Mouse (Mus musculus) lung, adult 2 months (tissue): Measurements from ENCODE around the gene Zmynd19.

Source experiments
- CTCF ChIP-seq: fragments of 200-500 bp; IDR thresholded peaks from 2 replicates; pipeline ENCODE4 v1.5.1; 2011; ENCODE audit warnings: mild to moderate bottlenecking, low read length, control low read depth; ENCODE audit not compliant: insufficient read depth
- POLR2A ChIP-seq: fragments of 200-500 bp; IDR thresholded peaks from 2 replicates; pipeline ENCODE4 v1.6.1; 2011; ENCODE audit warnings: low read depth, mild to moderate bottlenecking, control low read depth, low read length, borderline replicate concordance; ENCODE audit errors: extremely low read depth

- no peak for TF ChIP-seq CTCF
- no peak for TF ChIP-seq POLR2A
These were observed 29.8 kb upstream of the Zmynd19 start for GRCm38 (mm10) chr2:24919839-24920175.
